Comparison of ENCODE assay signal across 8 mouse cellular contexts in genomic region chr15:86228186-86228585, GRCm38 (mm10). TPM values are rescaled to one million over a fixed set of nuclear protein-coding genes. Genes with fewer than 3 reads are reported as not detected.
DNase-seq lines count a peak whose midpoint lies in the region; ATAC-seq lines count a peak whose summit lies in the region.

No protein-coding gene starts in this region.

- no peaks in the 10 kb centered on the region for H3K27me3 ChIP-seq in kidney, embryonic 14.5 days (ENCODE audit: control insufficient read depth, insufficient read depth, low read length)
- no peaks in the 10 kb centered on the region for H3K27me3 ChIP-seq in liver, embryonic 13.5 days
- no peaks in the 10 kb centered on the region for H3K27me3 ChIP-seq in forebrain, embryonic 11.5 days (ENCODE audit: control insufficient read depth, insufficient read depth, low read length)

- no peaks in the 10 kb centered on the region for H3K4me1 ChIP-seq in kidney, embryonic 14.5 days (ENCODE audit: control insufficient read depth, insufficient read depth, low read length)
- peaks cover 16% of the 10 kb centered on the region for H3K4me1 ChIP-seq in liver, embryonic 13.5 days (replicated peaks)
- H3K4me1 ChIP-seq in forebrain, embryonic 11.5 days (replicated peaks; ENCODE audit: control insufficient read depth, insufficient read depth, low read length), result no peaks in the 10 kb centered on the region

- H3K27ac ChIP-seq in kidney, embryonic 14.5 days (ENCODE audit: low read depth, low read length), result no peak overlapping the region
- no peak overlapping the region for H3K27ac ChIP-seq in liver, embryonic 13.5 days
- H3K27ac ChIP-seq in forebrain, embryonic 11.5 days (ENCODE audit: low read depth, low read length), result no peak overlapping the region

- ATAC-seq in kidney, embryonic 14.5 days (ENCODE audit: low FRiP score, low TSS enrichment), result no peak
- peak; percentile 75 for ATAC-seq in erythroid progenitor cell, adult 5-6 weeks (replicated peaks; ENCODE audit: low FRiP score, poor library complexity, severe bottlenecking)
- no peak for ATAC-seq in liver, embryonic 13.5 days (ENCODE audit: low read depth)
- no peak for ATAC-seq in forebrain, embryonic 11.5 days (replicated peaks; ENCODE audit: low FRiP score)

- no peaks in the 10 kb centered on the region for H3K9me3 ChIP-seq in kidney, embryonic 14.5 days (ENCODE audit: control insufficient read depth, low read length)
- no peaks in the 10 kb centered on the region for H3K9me3 ChIP-seq in liver, embryonic 13.5 days (replicated peaks)
- H3K9me3 ChIP-seq in forebrain, embryonic 11.5 days (ENCODE audit: control insufficient read depth, low read length), result no peaks in the 10 kb centered on the region

- H3K36me3 ChIP-seq in kidney, embryonic 14.5 days (ENCODE audit: control insufficient read depth, insufficient read depth, low read length), result no peaks in the 10 kb centered on the region
- H3K36me3 ChIP-seq in liver, embryonic 13.5 days, result peaks cover 9% of the 10 kb centered on the region
- no peaks in the 10 kb centered on the region for H3K36me3 ChIP-seq in forebrain, embryonic 11.5 days (ENCODE audit: control insufficient read depth, insufficient read depth, low read length)

- no peak overlapping the region for H3K9ac ChIP-seq in kidney, embryonic 14.5 days (ENCODE audit: low read depth, low read length)
- no peak overlapping the region for H3K9ac ChIP-seq in liver, embryonic 13.5 days
- H3K9ac ChIP-seq in forebrain, embryonic 11.5 days (ENCODE audit: low read length), result no peak overlapping the region

- 35% methylated on average over 3 of the region's 3 CpGs for WGBS in kidney, embryonic 14.5 days
- 29% methylated on average over 3 of the region's 3 CpGs for WGBS in liver, embryonic 13.5 days (ENCODE audit: insufficient replicate concordance)
- 54% methylated on average over 3 of the region's 3 CpGs for WGBS in forebrain, embryonic 11.5 days

- H3K4me3 ChIP-seq in kidney, embryonic 14.5 days (ENCODE audit: low read length), result no peak overlapping the region
- no peak overlapping the region for H3K4me3 ChIP-seq in liver, embryonic 13.5 days (replicated peaks)
- no peak overlapping the region for H3K4me3 ChIP-seq in forebrain, embryonic 11.5 days (ENCODE audit: low read depth, low read length)

- H3K4me2 ChIP-seq in kidney, embryonic 14.5 days (replicated peaks; ENCODE audit: low read depth, low read length), result no peak overlapping the region
- no peak overlapping the region for H3K4me2 ChIP-seq in liver, embryonic 13.5 days
- no peak overlapping the region for H3K4me2 ChIP-seq in forebrain, embryonic 11.5 days (ENCODE audit: low read depth, low read length, severe bottlenecking)

- peak; percentile 72 for DNase-seq in kidney, adult 9 months
- DNase-seq in CD8-positive naive resting alpha-beta T cell, adult 2 months (ENCODE audit: low read depth in 2 of 2, low spot score in 2 of 2), result peak; percentile 32 to 64
- peak; percentile 79 for DNase-seq in adrenal gland, postnatal 14 days
- peak; percentile 25 for DNase-seq in liver, embryonic 13.5 days
- DNase-seq in spleen, postnatal 4 days (ENCODE audit: low spot score in 2 of 2), result peak; percentile 48 to 72
- DNase-seq in forebrain, embryonic 11.5 days (ENCODE audit: low spot score), result no peak

RNA-seq across cellular contexts. Expression of gene Tbc1d22a, which starts 13.9 kb away (rescaled TPM):
- polyA plus RNA-seq in kidney, embryonic 14.5 days (2014; fragmentation: Nextera tagmentation; extraction: Ambion mirVana), result 6.5 and 11.1 TPM in 2 replicates
- total RNA-seq in adrenal gland, postnatal 14 days (2021), result 26.8 and 32.0 TPM in 2 replicates
- total RNA-seq in erythroid progenitor cell, adult 5-6 weeks (2015; ENCODE audit: low replicate concordance), result 7.6 and 9.2 TPM in 2 replicates
- total RNA-seq in erythroid progenitor cell, adult 5-6 weeks (2017; ENCODE audit: low replicate concordance), result 8.2 and 12.9 TPM in 2 replicates
- polyA plus RNA-seq in liver, embryonic 13.5 days (2015; fragmentation: Nextera tagmentation; extraction: Ambion mirVana), result 7.3 and 7.4 TPM in 2 replicates
- 8.7 and 9.3 TPM in 2 replicates for polyA plus RNA-seq in forebrain, embryonic 11.5 days (2014; fragmentation: Nextera tagmentation; extraction: Ambion mirVana)

RNA-seq across cellular contexts. Expression of gene Cerk, which starts 42.2 kb away (rescaled TPM):
- 5.7 and 14.2 TPM in 2 replicates for polyA plus RNA-seq in kidney, embryonic 14.5 days (2014; fragmentation: Nextera tagmentation; extraction: Ambion mirVana)
- total RNA-seq in adrenal gland, postnatal 14 days (2021), result 31.5 and 33.0 TPM in 2 replicates
- total RNA-seq in erythroid progenitor cell, adult 5-6 weeks (2015; ENCODE audit: low replicate concordance), result 7.9 and 10.1 TPM in 2 replicates
- 5.5 and 10.0 TPM in 2 replicates for total RNA-seq in erythroid progenitor cell, adult 5-6 weeks (2017; ENCODE audit: low replicate concordance)
- polyA plus RNA-seq in liver, embryonic 13.5 days (2015; fragmentation: Nextera tagmentation; extraction: Ambion mirVana), result 3.2 and 3.7 TPM in 2 replicates
- 17.4 and 19.1 TPM in 2 replicates for polyA plus RNA-seq in forebrain, embryonic 11.5 days (2014; fragmentation: Nextera tagmentation; extraction: Ambion mirVana)
